Mouse (Mus musculus) gastrocnemius, postnatal 36 days (tissue): Measurements from ENCODE around the gene Bbs1. TPM values are rescaled to one million over a fixed set of nuclear protein-coding genes. Genes with fewer than 3 reads are reported as not detected.
"Not testable (repeated sequence)": the region's sequence is repeated elsewhere in the genome, so short reads cannot be mapped to it uniquely, and the experiment has no call there.

Experiments
- DNase-seq, 2 experiments: peaks; one replicate each; pipeline ENCODE4 v3.0.0; 2022
- intact Hi-C: fragments of 180-260 bp; cut with DNase I; formaldehyde crosslinking; loops from one replicate; pipeline ENCODE4 v1.15.1; 2025
- long read RNA-seq, 2 experiments: library from polyadenylated mRNA; stranded (forward); transcript quantifications; one replicate each; pipeline ENCODE4 v2.0.0; 2021
- total RNA-seq, 2 experiments: library from RNA; stranded (reverse); gene quantifications; 2 replicates each; pipeline ENCODE4 v1.2.3; 2021

Gene Bbs1
- total RNA-seq: 1 to 10 TPM; 1.6 to 2.4 TPM
- long read RNA-seq, experiment 1: 0 reads
- long read RNA-seq, experiment 2, partial matches to known transcripts: 0 of 1 reads
- long read RNA-seq, experiment 2, other reads (novel, unspliced or antisense): 1 of 1 reads

DNA sequence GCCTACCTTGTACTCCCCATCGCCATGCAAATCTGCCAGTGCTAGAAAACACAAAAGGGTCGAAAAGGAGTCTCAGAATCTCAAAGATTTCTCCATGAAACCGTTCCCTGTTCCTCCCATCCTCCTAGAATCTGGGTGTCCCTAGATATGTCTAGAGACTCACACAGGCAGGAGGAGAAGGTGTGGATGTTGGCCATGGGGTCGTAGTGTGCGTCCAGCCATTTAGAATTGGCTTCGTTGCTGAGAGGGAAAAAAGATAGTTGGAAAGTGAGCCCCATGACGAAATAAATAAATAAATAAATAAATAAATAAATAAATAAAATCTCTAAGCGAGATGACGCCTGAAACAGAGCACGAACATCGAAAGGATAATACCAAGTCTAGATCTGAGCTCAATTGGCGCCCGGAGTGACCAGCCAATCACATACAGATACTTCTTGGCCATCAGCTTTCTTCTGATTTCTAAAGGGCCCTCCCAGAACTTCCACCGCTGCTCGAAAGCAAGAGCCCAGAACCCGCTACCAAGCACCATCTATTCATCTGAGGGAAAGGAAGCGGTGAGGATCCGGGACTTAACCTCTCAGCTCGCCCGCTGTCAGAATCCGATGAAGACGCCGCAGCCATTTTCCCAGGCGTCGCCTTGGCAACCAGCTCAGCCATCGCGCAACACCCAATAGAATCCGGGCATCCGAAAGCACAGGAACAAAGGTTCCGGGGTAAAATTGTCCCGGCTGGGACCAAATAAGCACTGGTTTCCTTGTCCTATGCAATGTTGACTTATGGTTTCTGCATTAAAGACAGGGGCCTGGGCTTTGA is at the start of gene Bbs1:
Bbs1 (minus strand) TSS at position 650 of the 816 bp plus-strand sequence.
- intact Hi-C loops: no loop called here
- DNase-seq: peak; percentile 73 to 74

DNA sequence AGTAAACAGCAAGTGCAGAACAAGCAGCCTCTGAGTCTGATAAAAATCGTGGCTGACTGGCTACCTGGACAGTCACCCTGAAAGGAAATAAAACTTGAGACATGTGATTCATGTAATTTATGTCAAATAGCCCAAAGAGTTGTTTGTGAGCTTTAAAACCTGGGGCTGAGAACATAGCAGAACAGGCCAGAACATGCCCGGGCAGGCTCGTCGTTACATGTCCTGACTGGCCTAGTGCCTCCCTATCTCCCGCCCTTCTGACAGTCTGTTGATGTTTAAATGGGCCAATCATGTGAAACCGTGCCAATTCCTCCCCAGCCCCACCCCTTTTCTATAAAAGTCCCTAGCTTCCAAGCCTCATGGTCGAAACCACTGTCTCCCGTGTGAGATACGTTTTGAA is 42.2 kb upstream of the Bbs1 start:
- intact Hi-C loops, DNase-seq: not testable (repeated sequence)

DNA sequence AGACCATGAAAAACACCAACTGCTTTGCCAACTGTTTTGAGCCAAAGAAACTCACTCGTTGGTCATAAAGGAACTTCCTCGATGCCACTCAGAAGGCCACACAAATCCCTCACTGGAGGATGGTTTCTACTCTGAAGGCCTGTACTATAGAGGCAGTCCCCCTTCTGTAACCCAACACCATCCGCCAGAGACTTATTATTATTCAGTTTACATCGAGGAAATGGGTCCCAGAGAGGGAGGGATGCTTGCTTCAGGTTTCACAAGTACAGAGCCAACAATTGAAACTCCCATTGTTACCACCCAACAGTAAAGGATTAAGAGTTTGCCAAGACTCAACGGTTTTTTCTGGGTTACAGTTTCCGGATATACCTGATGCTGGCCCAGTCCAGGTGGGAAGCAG is 39.1 kb upstream of the Bbs1 start:
- no peak for DNase-seq
- intact Hi-C loops: no loop called here

DNA sequence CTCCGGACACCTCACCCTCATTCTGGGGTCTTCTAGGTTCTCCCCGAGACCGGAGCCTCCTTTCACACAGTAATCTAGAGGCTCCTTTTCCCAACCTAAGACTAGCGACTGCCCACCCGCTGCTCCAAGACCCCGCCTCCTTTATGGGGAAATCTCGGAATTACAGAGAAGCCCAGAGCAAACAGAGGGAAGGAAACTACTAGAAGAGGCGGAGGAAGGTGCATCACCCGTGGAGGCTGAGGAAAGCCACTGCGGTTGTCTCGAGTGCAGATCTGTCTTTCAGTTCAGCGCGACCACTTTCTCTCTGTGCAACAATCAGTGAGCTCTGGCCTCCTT is 36.8 kb upstream of the Bbs1 start:
- no peak for DNase-seq
- intact Hi-C loops: no loop called here

DNA sequence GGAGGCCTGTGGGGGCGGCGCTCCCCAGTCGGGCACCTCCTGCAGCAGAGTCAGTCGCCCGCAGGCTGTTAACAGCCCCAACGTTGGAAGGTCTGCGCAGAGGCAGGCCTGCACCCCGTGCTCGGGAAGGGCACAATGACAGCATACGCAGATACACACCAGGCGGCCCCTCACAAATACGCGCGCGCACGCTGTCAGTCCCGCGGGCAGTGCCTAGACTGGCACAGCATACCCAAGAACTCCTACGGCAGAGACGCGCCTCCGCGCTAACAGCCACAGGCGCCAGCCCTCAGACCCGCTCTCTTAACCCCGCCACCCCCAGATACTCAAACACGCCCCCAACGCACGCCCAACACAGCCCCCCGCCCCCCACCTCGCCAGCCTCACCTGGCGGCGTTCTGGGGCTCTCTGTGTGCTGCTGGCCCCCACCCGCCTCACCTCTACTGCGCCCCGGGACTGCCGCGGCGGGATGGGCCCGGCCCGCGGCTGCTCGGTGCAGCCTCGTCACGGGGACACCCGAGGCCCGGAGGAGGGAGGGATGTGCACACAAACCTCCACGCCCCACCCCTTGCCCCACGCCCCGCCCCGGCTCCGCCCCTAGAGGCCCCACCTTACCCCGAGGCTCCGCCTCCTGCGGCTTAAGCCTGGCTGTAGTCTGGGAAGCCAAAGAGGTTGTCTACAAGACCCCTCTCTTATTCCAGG is 36.3 kb upstream of the Bbs1 start, which contains the start of gene Peli3:
Peli3 (minus strand) TSS at position 577 of the 702 bp plus-strand sequence.
- intact Hi-C loops: no loop called here
- DNase-seq: peak; percentile 69 to 74

DNA sequence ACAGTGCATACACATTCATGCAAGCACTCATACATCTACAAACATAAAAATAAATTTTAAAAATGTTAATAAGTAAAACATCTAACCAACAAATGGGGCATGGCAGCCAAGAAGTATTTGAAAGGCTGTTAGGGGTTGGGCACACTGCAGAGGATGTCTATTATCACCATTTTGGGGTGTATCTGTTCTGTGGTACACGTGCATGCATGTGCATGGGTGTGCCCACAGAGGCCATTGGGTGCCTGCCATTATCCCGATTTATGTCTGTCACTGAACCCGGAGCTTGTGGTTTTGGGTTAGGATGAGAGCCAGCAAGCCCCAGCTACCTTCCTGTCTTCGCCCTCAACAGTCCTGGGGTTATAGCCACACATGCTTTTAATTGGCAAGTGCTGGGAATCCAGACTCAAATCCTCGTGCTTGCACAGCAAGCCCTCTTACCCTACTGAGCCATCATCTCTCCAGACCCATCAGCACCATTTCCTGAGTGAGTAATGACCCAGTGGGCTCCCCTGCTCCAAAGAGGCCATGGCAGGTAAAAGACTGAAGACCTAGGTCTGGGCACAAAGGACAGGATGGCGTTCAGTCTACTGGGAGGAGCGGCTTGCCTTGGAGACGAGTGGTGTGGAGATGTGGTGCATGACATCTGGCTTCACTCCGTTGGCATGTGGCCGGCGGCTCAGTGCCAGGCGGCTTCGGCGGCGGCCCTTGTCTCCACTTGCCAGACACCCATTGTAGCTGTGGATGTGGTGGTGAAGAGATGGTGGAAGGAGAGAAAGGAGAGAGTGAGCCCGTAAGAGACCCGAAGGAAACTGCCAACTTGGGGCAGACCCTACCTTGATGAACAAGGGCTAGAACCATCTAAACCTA is 31.2 kb upstream of the Bbs1 start:
- DNase-seq: no peak

DNA sequence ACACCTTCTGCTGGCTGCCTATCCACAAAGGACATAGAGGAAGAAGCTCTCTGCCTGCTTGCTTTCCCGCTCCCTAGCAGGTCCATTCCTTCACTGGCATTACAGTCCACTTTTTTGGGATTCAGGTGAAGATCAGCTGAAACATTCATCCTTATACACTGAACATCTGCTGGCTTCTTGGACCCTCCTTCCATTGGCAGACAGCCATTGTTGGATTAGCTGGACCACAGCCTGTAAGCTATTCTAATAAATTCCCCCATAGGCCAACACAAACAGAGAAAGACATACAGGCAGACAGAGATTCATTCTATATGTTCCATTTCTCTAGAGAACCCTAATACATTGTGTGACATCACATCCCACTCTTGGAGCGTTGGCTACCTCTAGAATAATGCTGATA is 30.5 kb upstream of the Bbs1 start:
- intact Hi-C loops: no loop called here
- DNase-seq: no peak

More for the DNA sequence above, 31.2 kb upstream of the Bbs1 start:
- intact Hi-C loops: no loop called here

DNA sequence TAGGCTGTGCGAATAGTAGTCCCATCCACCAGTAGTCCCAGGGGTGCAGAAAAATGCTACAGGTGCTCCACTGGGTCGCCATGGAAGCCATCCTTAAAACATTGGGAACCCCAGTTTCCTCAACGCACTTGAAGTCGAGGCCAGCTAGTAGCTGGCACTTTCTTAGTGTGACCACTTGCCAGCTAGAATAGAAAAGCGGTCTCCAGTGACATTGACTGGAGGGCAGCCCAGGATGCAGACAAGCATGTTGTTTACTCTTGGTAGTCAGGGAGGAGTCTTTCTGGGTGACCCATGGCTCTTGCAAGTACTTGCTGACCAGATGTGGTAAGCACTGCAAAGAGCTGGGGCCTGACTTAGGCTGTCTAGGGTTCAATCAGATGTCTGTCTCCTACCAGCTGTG is 22.4 kb upstream of the Bbs1 start:
- intact Hi-C loops: no loop called here
- peak; percentile 44 to 55 for DNase-seq

DNA sequence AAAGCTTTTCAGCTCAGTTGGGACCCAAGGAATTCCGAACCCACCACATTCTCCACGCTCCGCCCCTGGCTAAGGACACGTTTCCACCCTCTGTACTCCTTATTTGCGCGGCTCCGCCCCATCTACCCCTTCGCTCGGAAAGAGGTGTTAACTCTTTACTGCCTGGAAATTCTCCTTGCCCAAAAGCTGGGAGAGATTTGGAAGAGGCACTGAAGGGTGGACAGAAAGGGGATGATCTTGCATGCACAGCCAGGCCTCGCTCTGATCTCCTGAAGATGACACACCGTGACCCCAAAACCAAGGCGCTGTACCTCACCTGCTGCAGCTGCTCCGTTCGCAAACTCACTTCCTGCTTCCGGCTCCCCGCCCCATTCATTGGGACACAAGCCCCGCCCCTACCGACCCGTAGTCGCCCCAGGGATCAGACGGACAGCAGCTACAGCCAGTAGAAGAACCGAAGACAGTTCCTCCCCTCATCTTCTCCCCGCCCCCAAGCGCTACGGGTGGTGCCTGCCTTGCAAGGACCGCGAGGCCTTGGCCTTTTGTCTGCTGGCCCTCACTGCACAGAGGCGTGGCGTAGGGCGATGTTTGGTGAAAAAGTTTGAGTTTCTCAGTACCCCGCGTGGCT is 21.6 kb upstream of the Bbs1 start, which contains the start of gene Dpp3:
Dpp3 (minus strand) TSS at position 384 of the 628 bp plus-strand sequence.
- intact Hi-C loops: no loop called here
- peak; percentile 94 to 99 for DNase-seq

DNA sequence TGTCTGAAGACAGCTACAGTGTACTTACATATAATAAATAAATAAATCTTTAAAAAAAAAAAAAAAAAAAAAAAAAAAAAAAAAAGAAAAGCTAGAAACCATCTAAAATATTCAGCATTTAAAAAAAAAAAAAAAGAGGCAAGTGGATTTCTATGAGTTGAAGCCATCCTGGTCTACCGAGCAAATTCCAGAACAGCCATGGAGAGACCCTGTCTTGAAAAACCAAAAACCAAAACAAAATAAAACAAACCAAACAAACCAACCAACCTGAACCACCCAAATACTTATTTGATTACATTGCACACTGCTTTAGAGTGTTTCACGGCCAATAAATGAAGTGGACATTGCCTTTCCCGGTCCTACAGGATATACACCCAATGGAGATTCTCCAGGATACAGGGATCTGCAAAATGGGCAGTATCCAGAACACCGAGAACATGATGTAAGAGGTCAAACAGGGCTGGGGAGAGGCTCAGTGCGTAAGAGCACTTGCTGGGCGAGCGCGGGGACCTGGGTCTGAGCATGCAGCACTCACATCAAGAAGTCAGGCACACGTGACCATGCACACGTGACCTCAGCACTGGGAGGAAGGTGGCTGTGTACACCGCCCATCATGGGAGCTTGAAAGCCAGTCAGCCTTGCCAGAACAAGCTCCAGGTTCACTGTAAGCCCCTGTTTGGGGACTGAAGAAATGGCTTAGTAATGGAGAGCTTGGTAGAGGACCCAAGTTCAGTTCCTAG is 18.9 kb upstream of the Bbs1 start:
- intact Hi-C loops: no loop called here
- DNase-seq: no peak

DNA sequence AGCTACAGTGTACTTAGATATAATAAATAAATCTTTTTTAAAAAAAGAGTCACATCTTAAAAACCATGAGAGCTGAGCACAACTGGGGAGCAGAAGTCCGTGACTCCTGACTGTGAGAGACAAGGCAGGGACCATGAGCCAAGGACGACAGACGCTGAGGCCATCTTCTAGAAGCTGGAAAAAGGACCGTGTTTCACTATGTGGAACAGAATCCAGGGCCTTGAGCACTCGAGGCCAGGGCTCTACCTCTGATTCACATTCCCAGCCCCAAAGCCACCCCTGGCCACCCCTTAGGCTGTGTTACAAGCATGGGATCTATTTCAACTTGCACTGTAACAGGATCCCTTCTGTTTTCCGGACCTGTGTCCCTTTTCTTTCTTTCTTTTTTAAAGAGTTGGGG is 13.2 kb upstream of the Bbs1 start:
- DNase-seq: no peak
- intact Hi-C loops: no loop called here

DNA sequence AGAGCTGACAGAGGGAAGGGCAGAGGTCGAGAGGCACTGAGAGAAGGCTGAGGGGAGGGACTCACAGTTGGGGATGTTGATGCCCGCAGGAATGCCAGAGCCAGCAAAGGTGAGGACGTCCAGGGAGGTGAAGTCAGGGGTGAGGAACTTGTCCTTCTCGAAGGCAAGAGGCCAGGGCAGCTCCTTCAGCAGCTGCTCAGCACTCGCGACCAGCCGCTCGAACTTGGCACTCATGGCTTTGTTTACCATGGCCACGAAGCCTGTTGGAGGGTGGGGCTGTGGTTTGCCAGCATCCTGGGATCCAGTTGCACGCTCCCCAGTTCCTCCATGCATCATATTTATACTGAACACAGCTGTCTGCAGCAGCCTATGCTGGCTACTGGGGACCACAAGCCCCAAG is 10.4 kb upstream of the Bbs1 start:
- DNase-seq: no peak
- intact Hi-C loops: no loop called here

DNA sequence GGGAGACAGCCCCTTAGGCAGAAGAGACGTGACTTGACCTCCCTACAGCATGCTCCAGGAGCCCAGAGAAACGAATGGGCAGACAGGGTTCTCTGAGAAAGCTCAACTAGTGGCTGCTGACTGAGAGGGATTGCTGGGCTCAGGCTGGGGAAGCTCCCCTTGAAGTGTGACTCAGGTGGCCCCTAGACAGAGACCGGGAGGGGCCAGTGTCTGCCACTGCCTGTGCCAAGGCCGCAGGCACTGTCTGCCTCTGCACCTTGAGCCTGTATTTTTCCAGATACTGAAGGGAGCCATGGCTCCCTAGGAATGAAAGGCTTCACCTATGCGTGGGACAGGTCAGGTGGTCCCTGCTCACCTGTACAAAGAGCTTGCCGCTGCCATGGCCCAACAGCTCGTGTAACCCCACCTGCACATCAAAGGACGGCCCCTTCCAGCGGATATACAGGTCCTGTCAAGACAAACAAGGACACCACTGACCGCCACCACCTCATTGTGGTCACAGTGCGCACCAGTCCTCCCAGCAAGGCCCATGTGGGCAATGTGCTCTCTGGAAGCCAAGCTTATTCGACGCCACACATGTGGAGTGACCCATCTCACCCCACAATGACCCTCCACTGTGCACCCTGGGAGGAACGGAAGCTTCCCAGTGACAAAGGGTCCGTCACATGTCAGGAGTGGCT is 9.6 kb upstream of the Bbs1 start:
- intact Hi-C loops: no loop called here
- DNase-seq: no peak

DNA sequence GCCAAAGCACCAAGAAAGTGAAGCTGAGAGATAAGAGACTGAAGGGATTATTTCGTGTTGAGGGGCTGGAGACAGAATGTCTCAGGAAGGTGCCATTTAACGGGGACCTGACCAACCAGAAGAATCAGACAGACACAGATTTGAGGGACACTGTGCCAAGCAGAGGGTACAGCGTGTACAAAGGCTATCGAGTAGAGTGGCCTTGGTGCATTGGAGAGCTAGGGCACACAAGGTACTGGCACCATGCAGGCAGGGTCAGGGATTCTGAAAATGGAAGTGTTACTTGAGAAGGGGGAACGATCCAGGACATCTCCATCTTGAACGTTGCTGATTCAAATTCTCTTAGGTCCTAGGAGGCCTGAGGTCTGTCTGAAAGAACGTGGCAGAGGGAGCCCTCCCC is 2.9 kb upstream of the Bbs1 start:
- DNase-seq: no peak
- intact Hi-C loops: no loop called here

DNA sequence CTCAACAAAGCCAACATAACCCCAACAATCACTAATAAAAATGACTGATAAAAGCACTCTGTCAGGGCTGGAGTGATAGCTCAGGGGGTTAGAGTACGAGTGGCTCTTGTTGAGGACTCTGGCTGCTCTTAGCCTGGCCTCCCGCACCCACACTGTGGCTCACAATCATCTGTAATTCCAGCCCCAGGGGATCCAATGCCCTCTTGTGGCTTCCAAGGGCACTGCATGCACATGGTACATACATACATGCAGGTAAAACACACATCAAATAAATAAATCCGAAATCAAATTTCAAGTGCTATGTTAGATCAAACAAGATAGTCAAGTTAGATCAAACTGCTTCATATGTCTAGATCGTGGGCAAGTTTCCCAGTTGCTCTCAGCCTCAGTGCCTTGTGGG is 1.7 kb upstream of the Bbs1 start:
- intact Hi-C loops: no loop called here
- DNase-seq: no peak

DNA sequence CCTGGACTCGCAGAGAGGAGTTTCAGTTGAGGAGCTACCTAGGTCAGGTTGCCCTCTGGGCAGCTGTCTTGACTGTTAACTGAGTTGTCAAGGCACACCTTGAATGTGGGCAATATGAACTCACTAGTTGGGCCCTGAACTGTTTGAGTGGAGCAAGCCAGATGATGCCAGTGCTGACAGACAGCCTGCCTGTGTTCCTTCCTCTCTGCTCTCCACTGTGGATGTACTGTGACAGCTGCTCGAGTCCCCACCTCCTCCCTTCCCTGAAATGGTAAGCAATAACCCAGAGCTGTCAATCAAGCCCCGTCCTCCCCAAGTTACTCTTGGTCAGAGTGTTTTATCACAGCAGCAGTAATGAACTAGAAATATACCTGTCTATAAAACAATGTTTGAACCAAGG is 6.5 kb downstream of the Bbs1 start:
- no peak for DNase-seq

DNA sequence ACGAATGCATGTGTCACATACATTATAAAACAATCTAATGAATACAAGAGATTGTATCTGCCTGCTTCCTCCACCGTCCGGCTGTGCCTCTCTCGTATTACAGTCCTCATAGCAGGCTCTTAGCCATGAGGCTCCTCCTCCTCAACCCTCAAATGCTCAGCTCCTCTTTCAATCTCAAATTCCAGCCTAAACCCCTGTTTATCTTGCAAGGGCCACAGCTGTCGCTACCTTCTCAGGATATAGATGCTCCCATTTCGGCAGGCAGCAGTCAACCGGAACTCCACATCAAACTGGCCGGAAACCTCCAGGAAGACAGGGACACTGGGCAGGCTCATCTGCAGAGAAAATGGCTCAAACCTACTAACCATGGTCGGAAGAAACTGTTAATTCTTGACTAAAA is 7.5 kb downstream of the Bbs1 start:
- DNase-seq: no peak
- intact Hi-C loops: no loop called here

More for the DNA sequence above, 6.5 kb downstream of the Bbs1 start:
- intact Hi-C loops: no loop called here

DNA sequence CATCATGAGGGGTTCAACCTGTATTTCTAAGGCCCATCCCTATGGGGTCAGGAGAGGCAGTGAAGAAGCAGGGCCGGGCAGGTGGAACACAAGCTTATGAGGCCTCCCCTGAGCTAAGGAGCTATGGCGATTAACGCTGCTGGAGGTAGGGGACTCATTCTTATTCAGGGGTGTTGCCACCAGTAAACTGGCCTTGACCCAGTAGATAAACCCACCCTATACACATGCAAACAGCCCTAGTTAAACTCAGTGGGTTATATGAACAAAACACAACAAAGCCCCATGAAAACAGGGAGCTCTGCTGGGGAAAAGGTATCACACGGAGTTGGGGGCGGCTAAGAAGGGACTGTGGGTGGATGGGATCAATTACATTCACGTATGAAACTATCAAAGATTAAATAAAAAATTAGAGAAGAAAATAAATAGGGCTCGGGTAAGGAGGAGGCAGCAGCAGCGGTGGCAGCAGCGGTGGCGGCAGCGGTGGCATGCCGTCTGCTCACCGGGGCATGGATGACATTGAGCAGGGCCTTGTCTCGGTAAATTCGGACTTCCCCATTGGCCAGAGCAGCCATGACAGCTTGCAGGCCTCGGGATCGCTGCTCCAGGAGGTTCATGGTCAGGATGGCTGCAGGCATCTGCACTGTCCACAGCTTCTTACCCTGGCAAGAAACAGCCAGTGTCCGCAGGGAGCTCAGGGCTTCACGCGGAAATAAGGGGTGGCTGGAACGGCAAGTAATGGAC is 9.5 kb downstream of the Bbs1 start:
- intact Hi-C loops: no loop called here
- DNase-seq: no peak
